Mouse (Mus musculus) kidney, postnatal 0 days (tissue): ENCODE measurements at regions not wholly inside any gene's neighbourhood (a gene's known extent, or its start where the extent isn't known, plus 50 kb on each side); places are given as distances from the start of the nearest gene placed in this dataset.
"Not testable (repeated sequence)": the region's sequence is repeated elsewhere in the genome, so short reads cannot be mapped to it uniquely, and the experiment has no call there.

ENCODE experiments used
- ATAC-seq: fragments of 200-750 bp; cut with Nextera tagmentation; replicated peaks from 2 replicates; pipeline ENCODE4 v1.8.0; 2017; ENCODE audit warnings: low read depth, moderate number of reproducible peaks, moderate TSS enrichment, moderate library complexity; ENCODE audit not compliant: low FRiP score
- DNase-seq: peaks from one replicate; pipeline ENCODE4 v3.0.0-alpha.2; 2016; ENCODE audit warnings: low spot score
- H3K27ac ChIP-seq: fragments of 300-500 bp; sonication (generic); 2 replicates; pipeline ENCODE4 v1.5.1; 2014; ENCODE audit warnings: mild to moderate bottlenecking
- H3K27me3 ChIP-seq: fragments of 300-500 bp; sonication (generic); 2 replicates; pipeline ENCODE4 v1.6.1; 2014; ENCODE audit warnings: low read length, mixed read lengths; ENCODE audit not compliant: insufficient read depth
- H3K36me3 ChIP-seq: fragments of 300-500 bp; sonication (generic); 2 replicates; pipeline ENCODE4 v1.6.1; 2014; ENCODE audit warnings: low read length, mixed read lengths; ENCODE audit not compliant: insufficient read depth
- H3K4me1 ChIP-seq: fragments of 300-500 bp; sonication (generic); replicated peaks from 2 replicates; pipeline ENCODE4 v1.6.1; 2014; ENCODE audit warnings: antibody characterized with exemption, low read length, mixed read lengths; ENCODE audit not compliant: insufficient read depth
- H3K4me2 ChIP-seq: fragments of 300-500 bp; sonication (generic); 2 replicates; pipeline ENCODE4 v1.6.1; 2014; ENCODE audit warnings: mild to moderate bottlenecking, low read length, moderate library complexity, mixed read lengths
- H3K4me3 ChIP-seq: fragments of 300-500 bp; sonication (generic); replicated peaks from 2 replicates; pipeline ENCODE4 v1.5.1; 2014; ENCODE audit warnings: low read depth, low read length
- H3K9ac ChIP-seq: fragments of 300-500 bp; sonication (generic); 2 replicates; pipeline ENCODE4 v1.6.1; 2014; ENCODE audit warnings: low read depth, low read length
- H3K9me3 ChIP-seq: fragments of 300-500 bp; sonication (generic); replicated peaks from 2 replicates; pipeline ENCODE4 v1.6.1; 2016; ENCODE audit warnings: low read length, inconsistent platforms, mixed read lengths
- CTCF ChIP-seq: IDR thresholded peaks from 2 replicates; pipeline ENCODE4 v1.5.1; 2016; ENCODE audit warnings: antibody characterized with exemption, low read depth, mild to moderate bottlenecking, moderate library complexity
- WGBS: fragments of 180-500 bp; shearing (Covaris S2); extraction: QIAGEN DNeasy Blood & Tissue Kit; methylation state at CpG from one replicate; pipeline ENCODE4 v1.1.7; 2014; 5-methylcytosine and 5-hydroxymethylcytosine counted together

DNA sequence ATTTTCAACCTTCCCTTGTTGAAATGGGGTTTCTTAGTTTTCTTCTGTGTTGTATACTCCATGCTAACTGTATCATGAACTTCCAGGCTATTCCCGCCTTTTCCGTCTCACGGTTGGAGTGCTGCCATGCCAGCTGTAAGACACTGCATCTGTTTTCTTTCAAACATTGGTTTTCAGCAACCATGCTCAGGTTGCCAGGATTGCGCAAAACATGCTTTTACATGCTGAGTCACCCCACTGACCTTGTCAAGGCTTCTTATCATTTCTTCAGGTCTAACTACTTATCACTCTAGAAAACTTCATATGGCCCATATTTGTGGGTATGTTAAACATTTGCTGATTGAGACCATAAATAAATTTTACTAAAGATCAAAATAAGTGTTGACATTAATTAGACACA is 551.2 kb downstream of the Tlr4 start:
- Histone ChIP-seq H3K4me3 (no peak overlapping the region), H3K27me3 (no peaks in the 10 kb centered on the region), H3K9me3 (no peaks in the 10 kb centered on the region), H3K9ac (no peak overlapping the region), H3K36me3 (no peaks in the 10 kb centered on the region), H3K4me1 (no peaks in the 10 kb centered on the region), H3K27ac (no peak overlapping the region), H3K4me2 (no peak overlapping the region)
- TF ChIP-seq CTCF: no peak
- DNase-seq: no peak
- no peak for ATAC-seq
- 86% methylated on average over 4 of the region's 4 CpGs for WGBS

DNA sequence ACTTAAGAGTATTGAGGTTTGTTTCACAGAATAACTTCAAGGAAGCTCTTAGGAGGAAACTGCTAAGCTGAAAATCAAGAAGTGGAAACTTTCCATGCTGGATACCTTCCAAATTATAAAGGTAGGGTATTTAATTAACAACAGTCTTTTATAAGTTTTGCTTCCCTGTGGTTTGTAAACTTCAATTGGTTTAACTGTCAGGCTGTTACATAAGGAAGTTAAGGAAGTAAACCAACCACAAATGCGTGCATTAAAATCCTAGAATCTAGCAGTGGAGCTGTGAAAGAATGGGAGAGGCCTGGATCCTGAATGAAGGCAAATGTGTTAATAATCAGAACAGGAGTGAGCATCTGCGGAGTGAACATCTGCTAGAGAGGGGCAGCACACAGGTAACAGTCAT is 560.5 kb downstream of the Tlr4 start:
- H3K36me3 ChIP-seq: no peaks in the 10 kb centered on the region
- no peaks in the 10 kb centered on the region for H3K9me3 ChIP-seq
- no peak overlapping the region for H3K9ac ChIP-seq
- H3K27ac ChIP-seq: no peak overlapping the region
- no peak overlapping the region for H3K4me3 ChIP-seq
- no peaks in the 10 kb centered on the region for H3K27me3 ChIP-seq
- no peak for TF ChIP-seq CTCF
- H3K4me1 ChIP-seq: no peaks in the 10 kb centered on the region
- H3K4me2 ChIP-seq: no peak overlapping the region
- WGBS: 84% methylated on average over 2 of the region's 2 CpGs
- DNase-seq: no peak
- no peak for ATAC-seq

DNA sequence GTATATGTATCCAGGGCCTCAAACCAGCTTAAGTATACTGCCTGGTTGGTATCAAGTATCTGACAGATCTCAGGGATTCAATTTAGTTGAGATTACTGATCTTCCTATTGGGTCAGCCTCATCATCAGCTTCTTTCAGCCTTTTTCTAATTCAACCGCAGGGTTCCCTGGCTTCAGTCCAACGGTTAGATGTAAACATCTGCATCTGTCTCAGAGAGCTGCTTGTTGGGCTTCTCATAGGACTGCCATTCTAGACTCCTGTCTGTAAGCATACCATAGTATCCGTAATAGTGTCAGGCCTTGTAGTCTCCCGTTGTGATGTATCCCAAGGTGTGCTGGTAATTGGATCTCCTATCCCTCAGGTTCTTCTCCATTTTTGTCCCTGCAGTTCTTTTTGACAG is 575.6 kb downstream of the Tlr4 start:
- no peak overlapping the region for H3K4me3 ChIP-seq
- no peaks in the 10 kb centered on the region for H3K36me3 ChIP-seq
- no peak for TF ChIP-seq CTCF
- no peak overlapping the region for H3K4me2 ChIP-seq
- ATAC-seq (no peak), DNase-seq (no peak)
- no peaks in the 10 kb centered on the region for H3K4me1 ChIP-seq
- WGBS: 82% methylated on average over 4 of the region's 4 CpGs
- no peak overlapping the region for H3K27ac ChIP-seq
- H3K27me3 ChIP-seq: no peaks in the 10 kb centered on the region
- H3K9me3 ChIP-seq: no peaks in the 10 kb centered on the region
- no peak overlapping the region for H3K9ac ChIP-seq

DNA sequence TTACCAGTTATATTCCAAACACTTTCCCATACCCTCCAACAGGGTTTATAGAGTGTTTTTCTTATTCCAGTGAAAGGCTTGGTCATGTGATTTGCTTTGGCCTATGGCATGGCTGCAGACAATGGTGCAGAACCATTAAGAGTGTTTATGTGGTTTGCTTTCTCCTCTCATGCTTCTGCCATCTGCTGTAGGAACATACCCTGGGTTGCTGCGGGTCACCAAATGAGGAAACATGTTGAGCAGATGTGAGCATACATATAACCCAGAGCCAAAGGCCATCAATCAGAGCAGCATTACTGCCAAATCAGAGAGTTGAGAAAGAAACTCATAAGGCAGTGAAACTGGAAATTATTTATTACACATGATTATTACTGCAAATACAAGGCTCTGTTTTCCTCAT is 596.7 kb downstream of the Tlr4 start:
- WGBS: 90% methylated on average over 1 of the region's 1 CpGs
- H3K4me1 ChIP-seq: no peaks in the 10 kb centered on the region
- no peaks in the 10 kb centered on the region for H3K36me3 ChIP-seq
- no peaks in the 10 kb centered on the region for H3K27me3 ChIP-seq
- H3K9ac ChIP-seq: no peak overlapping the region
- TF ChIP-seq CTCF: no peak
- no peak overlapping the region for H3K27ac ChIP-seq
- H3K4me3 ChIP-seq: no peak overlapping the region
- DNase-seq (no peak), ATAC-seq (no peak)
- H3K9me3 ChIP-seq: no peaks in the 10 kb centered on the region
- H3K4me2 ChIP-seq: no peak overlapping the region

DNA sequence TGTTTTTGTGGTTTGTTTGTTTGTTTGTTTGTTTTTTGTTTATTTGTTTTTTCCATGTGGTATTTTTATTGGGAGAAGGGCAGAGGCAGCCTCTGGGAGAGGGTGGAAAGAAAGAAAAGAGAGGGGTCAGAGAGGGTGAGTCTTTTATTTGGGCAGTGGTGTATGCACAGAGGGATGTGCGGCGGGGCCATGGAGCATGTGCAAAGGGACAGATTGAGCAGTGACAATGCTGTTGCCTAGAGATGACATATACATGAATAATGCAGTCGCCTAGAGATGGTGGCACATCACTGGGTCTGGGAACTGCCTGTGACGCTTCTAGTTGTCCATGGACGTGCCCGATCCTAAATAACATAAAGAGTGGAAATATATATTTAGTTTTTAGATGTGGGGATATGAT is 598.3 kb downstream of the Tlr4 start:
- Histone ChIP-seq H3K4me2 (no peak overlapping the region), H3K27me3 (no peaks in the 10 kb centered on the region), H3K9me3 (no peaks in the 10 kb centered on the region), H3K27ac (no peak overlapping the region), H3K4me3 (no peak overlapping the region), H3K9ac (no peak overlapping the region), H3K36me3 (no peaks in the 10 kb centered on the region), H3K4me1 (no peaks in the 10 kb centered on the region)
- 90% methylated on average over 6 of the region's 6 CpGs for WGBS
- no peak for DNase-seq
- no peak for TF ChIP-seq CTCF
- ATAC-seq: no peak

DNA sequence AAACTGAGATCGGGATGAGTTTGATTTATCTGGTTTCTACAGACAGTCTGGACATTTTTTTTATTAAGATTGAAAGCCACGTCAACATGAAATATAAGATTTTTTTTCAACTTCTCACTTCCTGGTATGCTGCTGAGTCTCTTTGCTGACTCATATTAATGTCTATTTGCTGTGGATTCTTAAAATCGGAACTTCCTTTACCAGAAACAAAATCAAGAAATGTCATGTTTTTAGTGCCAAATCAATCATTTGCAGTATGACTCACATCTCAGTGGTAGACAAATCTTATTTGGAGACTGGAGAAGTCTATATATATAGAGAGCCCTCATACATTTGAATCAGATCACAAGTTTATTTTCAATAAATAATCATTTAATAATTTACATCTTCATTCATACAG is 620.5 kb downstream of the Tlr4 start:
- Histone ChIP-seq H3K27me3 (no peaks in the 10 kb centered on the region), H3K4me1 (no peaks in the 10 kb centered on the region), H3K9me3 (no peaks in the 10 kb centered on the region), H3K36me3 (no peaks in the 10 kb centered on the region), H3K9ac (no peak overlapping the region), H3K4me2 (no peak overlapping the region), H3K27ac (no peak overlapping the region), H3K4me3 (no peak overlapping the region)
- no peak for ATAC-seq
- no peak for TF ChIP-seq CTCF
- 80% methylated on average over 3 of the region's 3 CpGs for WGBS
- no peak for DNase-seq

DNA sequence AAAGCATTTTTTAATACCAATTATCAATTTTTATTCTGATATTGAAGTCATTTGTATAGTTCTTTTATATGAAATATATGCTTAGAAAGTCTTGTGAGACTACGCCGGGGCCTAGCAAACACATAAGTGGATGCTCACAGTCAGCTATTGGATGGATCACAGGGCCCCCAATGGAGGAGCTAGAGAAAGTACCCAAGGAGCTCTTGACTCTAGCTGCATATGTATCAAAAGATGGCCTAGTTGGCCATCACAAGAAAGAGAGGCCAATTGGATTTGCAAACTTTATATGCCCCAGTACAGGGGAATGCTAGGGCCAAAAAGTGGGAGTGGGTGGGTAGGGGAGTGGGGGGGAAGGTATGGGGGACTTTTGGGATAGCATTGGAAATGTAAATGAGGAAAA is 632.5 kb downstream of the Tlr4 start:
- not testable (repeated sequence) for H3K4me3 ChIP-seq, H3K4me2 ChIP-seq, ATAC-seq, H3K9ac ChIP-seq, H3K4me1 ChIP-seq, H3K36me3 ChIP-seq, DNase-seq, H3K27ac ChIP-seq, H3K27me3 ChIP-seq, H3K9me3 ChIP-seq
- 99% methylated on average over 2 of the region's 2 CpGs for WGBS
